Mouse (Mus musculus) embryo, embryonic 10.5 days (tissue): ENCODE results near the gene Esrrb.

Source experiments
- DNase-seq: peaks from one replicate; pipeline ENCODE4 v3.0.0-alpha.2; 2015; ENCODE audit warnings: low spot score

Esrrb gene

DNA sequence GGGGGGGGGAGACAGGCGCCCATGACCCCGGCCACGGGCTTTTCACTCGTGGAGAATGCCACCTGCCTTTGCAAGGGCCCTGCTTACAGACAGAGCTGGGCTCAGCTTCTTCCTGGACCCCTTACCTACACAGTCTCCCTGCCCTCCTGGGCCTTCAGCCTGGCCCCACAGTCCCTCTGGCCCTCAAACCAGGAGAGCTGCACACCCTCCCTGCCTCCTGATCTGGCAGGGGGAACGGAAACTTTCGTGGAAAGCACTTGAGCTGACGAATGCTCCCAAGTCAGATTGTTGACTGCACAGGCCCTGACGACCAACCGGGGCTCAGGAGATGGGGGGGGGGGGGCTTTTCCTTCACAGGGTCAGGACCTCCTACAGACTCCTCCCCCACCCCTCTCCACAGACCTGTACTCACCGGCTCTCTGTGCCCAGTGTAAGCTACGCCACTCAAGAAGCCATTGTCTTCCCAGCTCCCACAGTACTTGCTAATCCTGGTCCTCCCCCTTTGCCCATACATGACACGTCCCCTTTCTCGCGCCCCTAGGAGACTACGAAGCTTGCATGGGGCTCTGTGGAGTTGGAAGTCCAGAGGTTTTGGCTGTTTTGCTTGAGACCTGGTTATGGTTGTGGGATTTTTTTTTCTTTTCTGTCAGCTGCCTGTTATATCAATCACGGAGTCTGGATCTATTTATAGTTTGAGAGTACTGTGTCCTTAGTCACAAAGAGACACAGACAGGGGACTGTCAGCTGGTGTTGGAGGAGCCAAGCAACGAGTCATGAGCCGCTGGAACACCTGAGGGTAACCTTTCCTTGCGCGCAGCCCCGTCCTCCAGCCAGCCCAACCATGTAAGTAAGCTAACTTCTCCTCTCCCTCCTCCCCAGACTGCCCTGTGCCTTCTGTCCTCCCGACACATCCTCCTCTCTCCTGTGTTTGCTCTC, at the start of gene Esrrb:
TSS of gene Esrrb (plus strand) at position 422 of the 936 bp plus-strand sequence.
- DNase-seq: no peak

DNA sequence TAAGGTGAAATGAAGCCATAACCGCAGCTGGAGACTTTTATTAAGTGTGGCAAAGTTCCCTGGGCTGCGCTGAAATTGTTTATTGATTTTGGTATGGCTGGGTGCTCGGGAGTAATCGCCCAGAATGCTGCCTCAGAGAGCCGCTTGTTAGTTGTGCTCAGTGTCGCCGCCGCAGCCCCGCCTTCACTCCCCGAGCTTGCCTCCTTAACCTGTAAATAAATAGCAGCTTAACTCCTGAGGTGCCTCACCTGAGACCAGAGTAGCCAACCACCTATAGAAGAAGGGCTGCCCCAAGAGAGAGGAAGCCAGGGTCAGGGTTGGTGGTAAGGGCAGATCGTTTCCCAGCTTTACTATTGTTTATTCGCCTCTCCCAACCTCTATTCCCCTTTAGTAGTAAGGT, 40.3 kb upstream of the Esrrb start:
- no peak for DNase-seq

DNA sequence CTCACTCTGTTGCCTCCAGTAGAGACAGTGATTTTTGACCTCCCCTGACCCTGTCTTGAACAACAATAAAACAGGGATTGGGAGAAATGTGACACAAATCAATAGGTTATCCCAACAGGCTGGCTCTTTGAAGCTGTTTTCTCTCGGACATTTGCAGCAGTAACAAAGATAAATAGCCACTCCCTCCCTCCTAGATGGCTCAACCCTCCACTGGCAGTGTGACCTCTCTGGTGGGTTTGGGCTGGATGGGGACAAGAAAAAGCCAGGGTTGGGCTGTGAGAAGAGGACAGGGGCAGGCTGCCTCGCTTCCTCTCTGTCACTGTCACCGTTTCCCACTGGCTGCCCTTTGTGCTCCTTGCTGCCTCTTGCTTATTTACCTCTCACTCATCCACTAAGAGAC, 36.6 kb upstream of the Esrrb start:
- DNase-seq: peak; percentile 22

DNA sequence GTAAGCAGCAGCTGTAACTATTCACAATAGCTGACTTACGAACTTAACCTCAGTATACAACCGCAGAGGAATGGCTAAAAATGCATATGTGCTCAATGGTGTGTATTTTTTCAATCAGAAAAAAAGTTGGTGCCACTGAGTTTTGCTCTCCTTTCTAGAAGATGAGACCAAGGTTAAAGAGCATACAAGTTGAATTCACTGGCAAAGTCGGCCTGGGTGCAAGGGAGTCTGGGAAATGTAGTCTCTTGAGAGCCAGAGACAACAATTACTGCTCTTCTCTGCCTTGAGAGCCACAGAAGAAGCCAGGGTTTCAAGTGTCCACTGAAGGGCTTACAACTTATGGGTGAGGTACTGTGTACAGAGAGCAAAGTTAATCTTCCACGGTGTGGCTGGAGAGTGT, 31.1 kb upstream of the Esrrb start:
- peak; percentile 21 for DNase-seq

DNA sequence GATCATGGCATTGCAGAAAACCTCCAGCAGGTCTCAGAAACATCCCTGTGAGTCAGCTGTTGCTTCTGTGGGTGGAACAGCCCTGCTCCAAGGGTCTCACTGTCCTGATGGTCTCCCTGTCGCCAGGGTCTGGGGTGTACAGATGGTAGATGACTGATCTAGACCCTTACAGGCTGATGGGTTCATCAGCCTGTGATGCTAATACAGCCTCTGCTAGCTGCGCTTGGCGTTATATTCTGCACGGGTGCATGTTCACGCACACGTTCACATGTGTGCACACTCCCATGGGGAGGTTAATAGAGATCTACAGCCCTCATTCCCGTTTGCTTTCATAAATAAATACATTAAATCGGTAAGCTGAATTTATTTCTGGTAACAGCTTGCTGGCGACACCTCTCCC, 30.2 kb upstream of the Esrrb start:
- DNase-seq: no peak

DNA sequence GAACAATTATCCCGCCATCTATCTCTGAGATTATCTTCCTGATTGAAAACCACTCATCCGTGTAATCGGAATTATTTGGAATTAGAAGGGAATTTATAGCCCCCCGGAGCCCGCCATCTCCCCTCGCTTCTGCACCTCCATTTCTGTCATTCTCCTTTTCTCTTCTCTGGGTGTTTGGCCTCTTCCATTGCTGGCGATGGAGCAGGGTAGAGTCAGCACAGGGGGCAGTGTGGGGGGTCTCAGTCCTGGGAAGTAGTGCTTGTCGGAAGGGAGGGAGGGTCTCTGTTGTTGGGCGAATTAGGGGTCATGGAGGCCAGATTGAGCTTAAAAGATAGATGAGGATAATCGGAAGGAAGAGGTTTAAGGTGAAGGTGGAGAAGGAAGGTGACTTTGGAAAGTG, 29.7 kb upstream of the Esrrb start:
- DNase-seq: no peak

DNA sequence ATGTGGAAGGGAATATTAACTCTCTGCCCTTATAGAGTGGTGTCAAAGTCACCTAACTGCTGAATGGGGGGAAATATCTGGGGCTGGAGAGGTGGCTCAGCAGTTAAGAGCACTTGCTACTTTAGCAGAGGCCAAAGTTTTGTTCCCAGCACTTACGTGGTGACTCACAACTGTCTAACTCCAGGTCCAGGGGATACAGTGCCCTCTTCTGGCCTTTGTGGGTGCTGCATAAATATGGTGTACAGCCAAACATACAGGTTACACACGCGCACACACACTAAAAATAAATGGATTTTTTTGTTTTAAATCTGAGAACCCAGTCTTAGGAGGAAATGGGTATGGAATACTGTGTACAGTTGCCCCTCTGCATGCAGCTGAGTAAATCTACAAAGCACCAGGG, 24.7 kb upstream of the Esrrb start:
- DNase-seq: peak; percentile 11

DNA sequence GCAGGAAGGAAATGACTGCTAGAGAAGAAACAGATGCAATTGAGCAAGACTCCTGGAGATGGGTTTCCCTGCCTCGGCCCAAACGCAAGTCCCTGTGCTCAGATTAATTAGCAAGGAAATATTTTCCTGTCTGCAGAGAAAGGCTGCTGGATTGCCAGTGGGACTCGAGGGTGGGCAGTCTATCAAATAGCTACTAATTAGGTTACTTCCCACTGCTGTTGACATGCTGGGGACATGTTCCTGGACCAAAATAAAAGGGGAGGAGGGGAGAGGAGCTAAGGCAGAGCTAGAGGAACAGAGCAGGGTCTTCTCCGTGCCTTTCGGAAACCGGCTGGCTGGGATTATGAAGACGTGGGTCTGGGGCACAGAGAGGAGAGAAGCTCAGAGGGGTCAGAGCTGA, 24.0 kb upstream of the Esrrb start:
- no peak for DNase-seq

DNA sequence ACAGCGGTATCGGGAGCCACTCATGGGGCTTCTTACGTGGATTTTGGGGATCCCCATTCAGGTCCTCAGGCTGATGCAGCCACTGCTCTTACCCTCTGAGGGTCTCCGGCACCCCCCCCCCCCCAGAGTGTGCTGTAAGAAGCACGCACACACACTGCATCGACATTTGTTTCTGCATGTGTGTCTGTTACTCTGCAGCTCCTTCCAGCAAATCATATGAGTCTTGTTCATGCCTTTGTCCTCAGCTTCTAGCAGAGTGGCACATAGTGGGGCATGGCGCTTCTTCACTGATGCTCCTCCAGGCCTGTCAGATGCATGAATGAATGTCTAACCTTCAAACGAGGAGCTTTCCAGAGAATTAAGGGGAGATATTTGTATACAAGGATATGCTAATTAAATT, 11.4 kb upstream of the Esrrb start:
- no peak for DNase-seq

DNA sequence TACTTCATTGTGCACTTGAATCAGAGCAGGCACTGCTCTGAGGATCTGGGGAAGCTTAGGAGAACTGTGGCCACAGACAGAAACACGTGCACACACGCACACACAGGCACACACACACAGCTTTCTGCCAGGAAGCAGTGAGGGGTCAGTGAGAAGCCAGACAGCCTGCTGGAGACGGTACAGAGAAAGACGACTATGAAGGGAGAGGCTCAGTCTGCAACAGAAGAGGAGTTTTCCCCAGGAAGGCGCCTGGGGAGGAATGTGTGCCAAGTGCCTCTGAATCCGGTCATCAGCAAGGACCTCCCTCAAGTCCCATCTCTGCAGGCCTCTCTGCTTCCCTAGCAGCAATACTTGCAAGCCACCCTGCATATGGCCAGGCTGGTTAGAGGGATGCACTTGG, 1.5 kb upstream of the Esrrb start:
- no peak for DNase-seq

DNA sequence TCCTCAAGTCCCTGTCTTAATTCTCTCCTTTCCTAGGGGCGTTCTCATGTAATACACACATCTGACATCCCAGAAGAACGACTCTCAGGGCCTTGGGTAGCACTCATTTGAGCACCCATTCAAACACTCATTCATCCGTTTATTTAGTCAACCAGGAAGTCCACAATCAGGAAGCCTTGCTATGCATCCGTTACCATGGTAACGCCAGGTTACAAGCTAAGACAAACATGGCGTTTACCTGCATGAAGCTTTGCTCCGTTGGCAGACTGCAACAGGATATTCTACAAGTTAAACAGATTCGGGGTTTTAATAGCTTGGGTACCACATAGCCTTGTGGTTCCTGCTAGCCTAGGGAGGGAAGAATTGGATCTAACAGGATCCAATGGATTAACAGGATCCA, 1.0 kb upstream of the Esrrb start:
- DNase-seq: no peak

DNA sequence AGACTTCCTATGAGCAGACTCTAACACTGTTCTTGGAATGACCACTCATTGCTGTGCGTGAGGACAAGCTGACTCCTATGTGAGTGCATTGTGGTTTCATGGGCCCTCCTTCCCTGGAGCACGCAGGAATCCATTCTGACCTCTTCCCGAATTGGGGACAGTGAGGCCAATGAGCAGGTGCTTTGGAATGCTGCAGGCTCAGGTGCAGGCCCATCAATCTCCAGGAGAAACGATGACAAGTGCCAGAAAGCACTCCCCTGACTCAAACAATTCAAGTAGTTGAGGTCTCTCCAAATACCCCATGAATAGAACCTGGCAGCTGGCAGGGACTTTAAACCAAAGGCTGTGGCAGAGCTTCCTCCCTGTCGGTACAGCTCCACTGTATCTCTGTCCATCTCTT, 3.4 kb downstream of the Esrrb start:
- DNase-seq: no peak

DNA sequence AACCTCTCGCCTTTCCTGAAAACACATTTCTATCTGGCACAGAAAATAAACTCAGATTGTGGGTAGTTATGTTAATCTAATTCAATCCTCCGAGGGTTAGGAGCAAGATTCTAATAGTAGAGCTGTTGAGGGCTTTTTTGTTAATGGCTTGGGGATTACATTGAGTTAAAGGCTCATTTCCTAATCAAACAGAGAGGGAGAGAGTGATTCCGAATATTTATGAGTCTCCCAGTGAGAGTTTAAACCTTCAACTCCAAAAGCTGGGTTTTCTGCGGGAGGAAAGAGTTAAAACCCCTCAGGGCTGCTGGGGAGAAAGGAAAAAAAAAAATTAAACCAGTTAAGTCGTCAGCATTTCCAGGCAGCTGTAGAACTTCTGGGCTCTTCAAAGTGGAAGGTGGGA, 3.8 kb downstream of the Esrrb start:
- DNase-seq: no peak

DNA sequence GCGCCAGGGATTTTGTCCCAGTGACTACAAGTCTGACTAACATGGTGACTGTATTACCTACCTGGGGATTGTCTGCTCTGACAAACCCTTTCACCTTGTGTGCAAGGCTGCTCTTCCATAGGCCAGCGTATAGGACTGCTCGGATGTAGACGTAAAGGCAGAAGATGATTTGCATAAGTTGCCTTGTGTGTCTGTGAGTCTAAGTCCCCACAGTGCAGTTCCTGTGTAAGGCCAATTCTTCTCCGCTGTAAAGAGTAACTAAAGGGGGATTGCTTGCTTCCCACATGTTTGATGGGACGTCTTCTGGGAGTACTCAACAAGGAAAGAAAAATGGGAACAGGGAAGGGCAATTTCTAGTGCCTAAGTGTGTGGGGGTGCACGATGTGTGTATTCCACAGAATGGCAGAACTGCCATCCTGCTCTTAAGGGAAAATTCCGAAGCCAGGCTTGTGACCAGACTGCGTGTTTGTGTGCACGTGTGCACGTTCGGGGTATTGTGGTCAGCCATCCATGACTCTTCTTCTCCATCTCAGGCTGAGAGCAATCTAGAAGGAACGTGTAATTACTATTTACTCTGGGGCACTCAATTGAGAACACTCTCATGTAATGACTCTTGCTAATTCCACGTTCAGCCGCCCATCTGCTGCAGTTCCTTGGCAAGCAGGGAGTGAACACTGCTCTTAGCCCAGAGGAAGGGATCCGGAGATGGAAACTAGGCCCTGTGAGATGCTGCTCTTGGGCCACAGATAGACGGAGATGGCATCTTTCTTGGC, 9.9 kb downstream of the Esrrb start:
- DNase-seq: no peak

DNA sequence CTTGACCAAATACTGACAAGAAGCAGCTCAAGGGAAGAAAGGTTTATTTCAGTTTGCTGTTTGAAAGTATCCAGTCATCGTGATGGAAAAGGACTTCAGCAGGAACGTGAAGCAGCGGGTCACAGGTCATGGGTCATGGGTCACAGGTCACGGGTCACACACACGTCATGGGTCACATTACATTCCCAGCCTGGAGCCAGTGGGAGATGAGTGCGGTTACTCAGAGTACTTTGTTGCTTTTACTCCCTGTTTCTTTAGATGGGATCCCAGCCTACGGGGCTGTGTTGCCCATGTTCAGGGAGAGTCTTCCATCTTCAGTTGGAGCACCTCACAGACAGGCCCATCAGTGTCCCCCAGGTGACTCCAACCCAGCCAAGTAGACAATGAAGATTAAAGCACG, 13.4 kb downstream of the Esrrb start:
- DNase-seq: peak; percentile 45

DNA sequence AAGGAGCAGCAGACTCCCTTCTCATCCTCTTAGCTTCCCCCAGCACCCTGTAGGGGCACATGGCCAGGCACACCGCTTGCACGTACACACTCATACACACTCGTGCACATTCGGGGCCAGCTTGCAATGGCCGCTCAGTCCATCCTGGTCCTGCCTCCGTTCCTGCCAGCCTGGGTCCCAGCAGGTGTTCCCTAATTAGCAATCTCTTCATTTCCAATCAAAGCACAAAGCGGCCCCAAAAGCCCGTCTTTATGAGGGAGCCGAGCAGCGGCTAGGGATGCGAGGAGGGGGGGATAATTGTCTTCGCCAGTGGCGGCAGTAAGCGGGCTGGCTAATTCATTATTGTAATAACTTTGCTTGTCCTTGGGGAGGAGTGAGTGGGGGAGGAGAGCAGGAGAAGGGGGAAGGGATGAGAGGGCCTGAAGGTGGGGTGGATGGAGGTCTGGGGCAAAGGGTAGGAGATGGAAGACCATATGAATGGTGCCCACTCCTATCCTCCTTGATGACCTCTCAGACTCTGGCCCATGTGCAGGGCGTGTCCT, 18.8 kb downstream of the Esrrb start:
- DNase-seq: no peak

DNA sequence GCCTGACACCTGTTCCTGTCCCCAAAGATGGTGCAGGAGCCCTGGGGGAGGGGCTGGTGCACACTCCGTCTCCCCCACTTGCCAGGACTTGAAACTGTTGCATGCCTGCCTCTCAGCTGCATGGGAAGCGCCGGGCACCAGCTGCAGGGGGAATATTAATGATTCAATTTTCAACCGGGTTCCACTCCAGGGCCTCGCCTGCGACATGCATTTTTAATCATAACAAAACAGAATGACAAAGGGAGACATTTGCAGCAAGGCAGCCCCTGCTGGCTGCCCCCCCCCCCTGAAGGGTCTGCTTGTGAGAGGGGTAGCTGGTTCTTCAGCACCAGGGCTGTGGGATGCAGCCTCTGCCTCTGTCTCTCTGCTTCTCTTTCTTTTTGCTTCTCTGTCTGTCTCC, 22.9 kb downstream of the Esrrb start:
- no peak for DNase-seq

DNA sequence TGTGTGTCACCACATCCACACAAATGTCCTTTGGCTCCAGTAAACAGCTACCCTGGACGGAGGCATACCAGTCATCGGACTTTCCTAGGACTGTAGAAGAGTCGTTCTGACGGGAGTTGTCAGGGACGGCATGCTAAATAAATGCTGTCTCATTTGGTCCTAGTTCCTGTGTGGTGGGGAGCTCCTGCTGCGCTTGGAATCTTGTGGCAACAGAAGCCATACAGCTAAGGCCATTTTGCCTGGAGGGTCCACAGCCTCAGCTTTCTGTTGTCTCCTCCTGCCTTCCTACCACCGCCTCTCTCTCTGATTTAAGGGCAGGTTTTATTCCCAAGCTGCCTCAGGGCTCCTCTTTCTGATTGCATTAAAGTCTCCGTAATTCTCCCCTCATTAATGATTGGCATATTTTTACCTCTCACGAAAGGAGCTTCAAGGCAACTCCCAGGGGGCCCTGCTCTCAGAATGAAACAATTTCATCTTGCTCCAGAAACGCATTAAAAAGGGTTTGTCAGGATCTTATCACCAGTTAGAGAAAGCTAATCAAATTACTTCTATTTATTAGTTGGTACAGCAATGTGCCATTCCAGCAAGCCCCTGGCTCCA, 26.9 kb downstream of the Esrrb start:
- DNase-seq: no peak

DNA sequence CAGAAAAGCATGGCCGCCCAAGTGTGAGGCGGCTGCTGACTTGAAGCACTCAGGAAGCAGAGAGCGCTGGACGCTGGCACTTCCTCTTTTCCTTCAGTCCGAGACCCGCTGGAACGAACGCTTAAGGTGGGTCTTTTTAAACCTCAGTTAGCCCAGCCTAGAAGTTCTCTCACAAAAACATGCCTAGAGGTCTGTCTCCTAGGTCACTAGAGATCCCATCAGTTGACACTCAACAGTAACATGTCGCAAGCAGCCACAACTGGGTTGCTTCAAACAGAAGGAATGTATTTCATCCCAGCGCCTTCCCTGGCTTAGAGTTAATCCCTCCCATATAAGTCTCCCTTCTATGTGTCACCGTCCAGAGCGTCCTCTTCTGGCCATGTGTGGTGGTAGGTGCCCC, 33.9 kb downstream of the Esrrb start:
- DNase-seq: no peak

DNA sequence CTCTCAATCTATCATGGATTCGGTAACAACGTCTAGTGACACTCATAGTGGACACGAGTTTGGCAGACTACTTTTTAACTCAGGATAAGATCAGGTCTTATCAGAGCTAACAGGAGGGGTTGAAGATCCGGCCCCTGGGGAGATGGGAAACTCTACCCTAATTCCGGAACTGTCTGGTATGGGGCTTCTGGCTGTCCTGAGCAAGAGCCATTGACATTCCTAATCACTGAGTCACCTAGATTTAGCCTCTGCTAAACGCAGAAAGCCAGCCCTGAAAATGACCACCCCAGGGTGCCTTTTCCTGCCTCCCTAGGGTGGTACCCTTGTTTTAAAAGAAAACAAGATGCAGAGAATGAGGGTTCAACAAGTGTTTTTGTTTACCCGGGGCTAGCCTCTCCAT, 34.4 kb downstream of the Esrrb start:
- DNase-seq: no peak

DNA sequence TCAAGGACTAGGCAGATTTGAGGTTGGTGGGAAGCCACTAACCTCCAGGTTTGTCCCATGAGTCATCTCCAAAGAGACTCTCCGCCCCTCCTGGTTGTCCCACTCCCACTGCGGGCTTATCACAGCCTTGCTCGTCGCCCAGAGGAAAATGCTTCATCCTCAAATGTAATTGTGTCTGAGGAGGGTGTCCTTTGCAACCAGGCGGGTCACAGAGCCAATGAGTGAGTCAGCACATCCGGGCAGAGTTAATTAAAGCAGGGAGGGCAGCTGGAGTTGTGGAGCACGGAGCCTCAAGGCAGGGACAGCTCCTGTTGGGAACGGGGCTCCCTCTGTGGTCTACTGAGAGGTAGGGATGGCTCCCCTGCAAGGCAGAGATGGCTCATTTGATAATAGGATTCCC, 37.8 kb downstream of the Esrrb start:
- DNase-seq: no peak

DNA sequence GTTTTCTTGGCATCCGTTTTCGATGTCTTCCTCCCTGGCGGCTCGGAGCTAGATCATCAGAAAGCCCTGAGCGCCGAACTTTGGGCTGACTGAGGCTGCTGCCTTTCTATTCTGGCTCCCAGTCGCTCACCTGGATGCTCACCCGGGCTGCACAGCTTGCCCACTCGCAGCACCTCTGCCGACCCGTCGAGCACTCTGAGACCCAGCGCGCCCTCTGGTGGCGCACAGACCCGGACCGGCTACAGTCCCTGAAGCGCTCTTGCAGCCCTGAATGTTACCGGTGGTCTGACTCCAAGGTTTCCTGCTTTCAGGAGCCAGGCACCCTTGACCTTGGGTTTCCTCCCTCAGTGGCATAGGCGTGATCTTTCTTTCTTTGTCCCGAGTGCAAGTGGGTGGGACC, 41.8 kb downstream of the Esrrb start:
- DNase-seq: peak; percentile 86

DNA sequence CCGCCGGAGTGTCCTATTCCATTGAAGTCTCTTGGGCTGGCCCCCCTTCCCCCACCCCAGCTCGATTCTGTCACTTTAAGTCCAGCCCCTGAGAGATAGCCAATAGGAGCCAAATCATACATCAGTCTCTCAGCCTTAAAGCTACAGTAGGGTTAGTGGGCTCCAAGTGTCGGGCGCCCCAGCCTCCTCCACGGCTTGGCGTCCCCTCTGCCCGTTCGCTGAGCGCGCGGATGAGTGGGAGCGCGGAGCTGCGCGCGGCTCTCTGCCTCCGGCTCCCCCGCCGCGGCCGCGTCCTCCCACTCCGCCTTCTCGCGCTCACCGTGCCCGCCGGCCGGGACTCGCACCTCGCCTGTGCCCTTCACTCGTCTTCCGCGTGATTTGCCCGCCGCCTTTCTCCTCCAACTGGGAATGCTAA, 60.6 kb downstream of the Esrrb start:
- peak; percentile 79 for DNase-seq
